Mouse (Mus musculus) kidney, embryonic 14.5 days (tissue): ENCODE results near the gene Clec16a. TPM values are rescaled to one million over a fixed set of nuclear protein-coding genes. Genes with fewer than 3 reads are reported as not detected.

Experiments used
- ATAC-seq: fragments of 200-750 bp; cut with Nextera tagmentation; 2 replicates; pipeline ENCODE4 v1.8.0; 2017; ENCODE audit warnings: moderate number of reproducible peaks, mild to moderate bottlenecking, moderate TSS enrichment, moderate library complexity; ENCODE audit not compliant: low FRiP score, low TSS enrichment
- H3K27ac ChIP-seq: fragments of 300-500 bp; sonication (generic); 2 replicates; pipeline ENCODE4 v1.5.1; 2014; ENCODE audit warnings: low read depth, mild to moderate bottlenecking, low read length, moderate library complexity, mixed read lengths
- H3K27me3 ChIP-seq: fragments of 300-500 bp; sonication (generic); 2 replicates; pipeline ENCODE4 v1.6.1; 2014; ENCODE audit warnings: mild to moderate bottlenecking, low read length; ENCODE audit not compliant: control insufficient read depth, insufficient read depth
- H3K36me3 ChIP-seq: fragments of 300-500 bp; sonication (generic); 2 replicates; pipeline ENCODE4 v1.6.1; 2014; ENCODE audit warnings: low read length, mixed read lengths; ENCODE audit not compliant: control insufficient read depth, insufficient read depth
- H3K4me1 ChIP-seq: fragments of 300-500 bp; sonication (generic); 2 replicates; pipeline ENCODE4 v1.6.1; 2014; ENCODE audit warnings: low read length, mixed read lengths; ENCODE audit not compliant: control insufficient read depth, insufficient read depth
- H3K4me2 ChIP-seq: fragments of 300-500 bp; sonication (generic); replicated peaks from 2 replicates; pipeline ENCODE4 v1.6.1; 2014; ENCODE audit warnings: low read depth, mild to moderate bottlenecking, low read length
- H3K4me3 ChIP-seq: fragments of 300-500 bp; sonication (generic); 2 replicates; pipeline ENCODE4 v1.5.1; 2014; ENCODE audit warnings: mild to moderate bottlenecking, low read length
- H3K9ac ChIP-seq: fragments of 300-500 bp; sonication (generic); 2 replicates; pipeline ENCODE4 v1.6.1; 2014; ENCODE audit warnings: low read depth, mild to moderate bottlenecking, low read length, moderate library complexity
- H3K9me3 ChIP-seq: fragments of 300-500 bp; sonication (generic); 2 replicates; pipeline ENCODE4 v1.6.1; 2016; ENCODE audit warnings: low read length; ENCODE audit not compliant: control insufficient read depth
- WGBS: fragments of 180-500 bp; shearing (Covaris S2); extraction: QIAGEN DNeasy Blood & Tissue Kit; methylation state at CpG from one replicate; pipeline ENCODE4 v1.1.7; 2014; 5-methylcytosine and 5-hydroxymethylcytosine counted together
- polyA plus RNA-seq: library from polyadenylated mRNA; unstranded; fragments of >200 nt; fragmentation: Nextera tagmentation; extraction: Ambion mirVana; gene quantifications from 2 replicates; pipeline ENCODE4 v1.2.1, GENCODE M21; 2014

Gene Clec16a
- polyA plus RNA-seq, 1 experiment from 2014 or later, result 38.4 TPM

DNA sequence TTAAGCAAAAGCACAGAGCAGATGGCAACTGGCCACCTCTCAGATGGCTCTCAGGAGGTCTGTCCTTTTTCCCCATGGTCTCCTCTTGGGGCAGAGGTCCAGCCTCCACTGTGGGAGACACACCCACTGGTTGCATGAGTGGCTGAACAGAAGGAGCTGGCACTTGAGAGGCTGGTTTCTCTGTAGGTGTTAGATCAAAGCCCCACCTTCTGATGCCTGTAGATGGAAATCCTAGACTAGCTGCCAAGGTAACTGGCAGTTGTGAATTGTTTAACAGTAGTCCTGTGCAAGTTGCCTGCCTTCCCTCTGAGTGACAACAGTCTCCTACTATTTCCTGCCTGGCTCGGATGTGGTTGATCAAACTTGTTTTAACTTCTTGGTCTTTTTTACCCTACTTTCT, 40.0 kb downstream of the Clec16a start:
- ATAC-seq, result no peak
- Histone ChIP-seq H3K4me2 (no peak overlapping the region), H3K9ac (no peak overlapping the region), H3K36me3 (peaks cover 20% of the 10 kb centered on the region; the same call in 1 of the 2 replicates), H3K9me3 (no peaks in the 10 kb centered on the region), H3K4me1 (no peaks in the 10 kb centered on the region), H3K27ac (no peak overlapping the region), H3K27me3 (no peaks in the 10 kb centered on the region), H3K4me3 (no peak overlapping the region)
- 57% methylated on average over 1 of the region's 1 CpGs for WGBS

DNA sequence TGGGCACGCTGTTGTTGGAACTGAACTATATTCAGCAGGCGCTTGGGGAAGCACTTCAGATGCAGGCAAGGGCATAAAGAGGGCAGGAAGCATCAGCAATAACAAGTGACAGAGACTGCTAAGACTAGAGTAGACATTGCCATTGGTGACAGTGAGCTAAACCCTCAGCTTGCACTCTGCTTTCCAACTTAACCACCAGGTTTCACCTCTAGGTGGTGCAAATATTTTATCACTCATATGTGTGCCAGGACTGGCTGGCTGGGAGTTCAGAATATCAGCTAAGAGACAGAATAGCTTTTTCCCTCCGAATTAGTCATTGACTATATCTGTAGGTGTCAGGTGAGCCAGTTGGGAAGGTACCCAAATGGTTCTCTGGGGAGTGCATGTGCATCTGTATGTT, 41.4 kb downstream of the Clec16a start:
- Histone ChIP-seq H3K9me3 (no peaks in the 10 kb centered on the region), H3K27ac (no peak overlapping the region), H3K4me2 (no peak overlapping the region), H3K27me3 (no peaks in the 10 kb centered on the region), H3K9ac (no peak overlapping the region), H3K36me3 (peaks cover 10% of the 10 kb centered on the region; the same call in 1 of the 2 replicates), H3K4me3 (no peak overlapping the region), H3K4me1 (no peaks in the 10 kb centered on the region)
- 85% methylated on average over 3 of the region's 3 CpGs for WGBS
- ATAC-seq, result no peak; the same call in 1 of the 2 replicates

DNA sequence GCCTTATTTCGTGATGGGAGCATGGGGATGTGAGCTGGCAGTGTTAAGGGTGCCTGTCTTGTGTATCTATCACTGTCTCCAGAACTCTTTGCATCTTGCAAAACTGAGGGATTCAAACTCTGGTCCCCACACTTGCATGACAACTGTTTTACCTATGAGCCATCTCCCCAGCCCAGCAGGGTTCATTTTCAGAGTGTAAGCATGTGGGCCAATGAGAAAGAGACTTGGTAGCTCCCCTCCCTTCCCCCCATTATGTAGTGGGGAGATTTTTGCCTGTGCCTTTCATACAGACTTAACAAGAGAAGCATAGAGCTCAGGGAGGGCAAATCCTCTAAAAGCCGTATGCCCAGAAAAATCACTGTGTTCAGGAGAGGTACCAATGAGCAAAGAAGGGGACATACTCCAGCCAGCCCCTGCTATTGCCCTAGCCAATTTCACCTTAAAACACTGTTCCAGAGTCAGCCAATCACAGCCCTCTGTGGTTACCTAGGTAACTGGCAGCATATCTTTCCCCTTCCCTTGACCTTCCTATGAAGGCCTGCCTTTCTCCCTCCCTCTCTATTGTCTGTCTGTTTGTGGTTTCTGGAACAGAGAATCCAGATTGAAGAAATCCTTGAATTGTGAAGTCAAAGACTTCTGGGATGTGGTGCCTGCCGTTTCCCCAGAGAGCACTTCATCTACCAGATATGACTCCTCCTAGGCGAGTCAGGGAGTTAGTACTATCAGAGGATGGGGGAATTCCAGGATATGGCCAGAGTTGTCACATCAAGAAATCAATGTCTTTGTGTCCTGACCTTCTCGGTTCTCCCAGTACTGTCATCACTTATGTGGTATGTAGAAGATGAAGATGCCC, 55.0 kb downstream of the Clec16a start:
- ATAC-seq, result no peak
- WGBS, result 83% methylated on average over 5 of the region's 5 CpGs

GRCm38 (mm10) chr16:10607802-10608201, 62.7 kb downstream of the Clec16a start:
- Histone ChIP-seq H3K4me3 (no peak overlapping the region), H3K36me3 (peaks cover 8% of the 10 kb centered on the region; the same call in 1 of the 2 replicates), H3K4me2 (no peak overlapping the region), H3K4me1 (no peaks in the 10 kb centered on the region), H3K27me3 (no peaks in the 10 kb centered on the region), H3K27ac (no peak overlapping the region), H3K9ac (no peak overlapping the region), H3K9me3 (no peaks in the 10 kb centered on the region)
- no peak for ATAC-seq
- 89% methylated on average over 3 of the region's 3 CpGs for WGBS

More for the DNA sequence above, 55.0 kb downstream of the Clec16a start:
- H3K27me3 ChIP-seq, result no peaks in the 10 kb centered on the region
- no peaks in the 10 kb centered on the region for H3K9me3 ChIP-seq
- no peak overlapping the region for H3K4me2 ChIP-seq
- H3K36me3 ChIP-seq, result peaks cover 4% of the 10 kb centered on the region; the same call in 1 of the 2 replicates
- no peaks in the 10 kb centered on the region for H3K4me1 ChIP-seq
- H3K27ac ChIP-seq, result no peak overlapping the region
- no peak overlapping the region for H3K9ac ChIP-seq
- no peak overlapping the region for H3K4me3 ChIP-seq

DNA sequence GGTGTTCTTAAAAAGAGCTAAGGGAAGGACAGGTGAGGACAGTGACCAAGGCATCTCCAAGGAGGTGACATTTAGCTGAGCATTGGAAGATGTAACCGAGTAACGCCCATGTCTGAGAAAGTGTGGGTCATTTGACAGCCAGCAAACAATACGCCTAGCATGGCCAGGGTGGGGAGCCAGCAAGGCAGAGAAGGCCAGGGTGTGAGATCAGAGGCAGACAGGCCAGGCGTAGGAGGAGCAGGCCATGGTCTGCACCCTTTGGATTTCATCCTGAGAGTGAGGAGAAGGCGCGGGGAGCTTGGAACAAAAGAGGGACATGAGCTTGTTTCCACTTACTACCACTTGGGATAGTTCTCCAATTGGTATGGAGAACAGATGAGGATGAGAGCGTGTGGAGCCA, 64.8 kb downstream of the Clec16a start:
- Histone ChIP-seq H3K4me2 (no peak overlapping the region), H3K4me1 (no peaks in the 10 kb centered on the region), H3K9me3 (no peaks in the 10 kb centered on the region), H3K36me3 (peaks cover 18% of the 10 kb centered on the region; the same call in 1 of the 2 replicates), H3K4me3 (no peak overlapping the region), H3K27me3 (no peaks in the 10 kb centered on the region), H3K9ac (no peak overlapping the region), H3K27ac (no peak overlapping the region)
- no peak for ATAC-seq
- 91% methylated on average over 7 of the region's 7 CpGs for WGBS

DNA sequence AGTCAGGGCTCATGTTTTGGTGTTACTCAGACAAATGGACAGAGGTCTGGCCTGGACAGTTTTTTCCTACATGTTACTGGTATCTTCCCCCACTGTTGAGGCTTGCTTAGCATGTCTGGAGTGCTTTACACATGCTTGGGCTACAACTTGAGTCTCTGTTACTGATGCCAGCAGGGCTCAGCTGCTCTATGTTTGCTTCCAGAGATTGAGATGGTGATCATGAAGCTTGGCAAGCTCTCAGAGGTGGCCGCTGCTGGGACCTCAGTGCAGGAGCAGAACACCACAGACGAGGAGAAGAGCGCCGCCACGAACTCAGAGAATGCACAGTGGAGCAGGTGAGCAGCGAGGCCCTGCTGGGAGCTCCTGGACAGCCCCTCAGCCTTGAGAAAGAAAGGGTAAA, 65.7 kb downstream of the Clec16a start:
- Histone ChIP-seq H3K9me3 (no peaks in the 10 kb centered on the region), H3K4me1 (no peaks in the 10 kb centered on the region), H3K27ac (no peak overlapping the region), H3K36me3 (peaks cover 20% of the 10 kb centered on the region; the same call in 1 of the 2 replicates), H3K4me2 (no peak overlapping the region), H3K4me3 (no peak overlapping the region), H3K9ac (no peak overlapping the region), H3K27me3 (no peaks in the 10 kb centered on the region)
- ATAC-seq, result no peak
- WGBS, result 85% methylated on average over 6 of the region's 6 CpGs

- Histone ChIP-seq H3K9ac (no peak overlapping the region), H3K27ac (no peak overlapping the region), H3K9me3 (no peaks in the 10 kb centered on the region), H3K4me3 (no peak overlapping the region), H3K27me3 (no peaks in the 10 kb centered on the region), H3K4me2 (no peak overlapping the region), H3K4me1 (no peaks in the 10 kb centered on the region), H3K36me3 (peaks cover 20% of the 10 kb centered on the region; the same call in 1 of the 2 replicates)
- ATAC-seq, result no peak
- 77% methylated on average over 4 of the region's 4 CpGs for WGBS
Observed at GRCm38 (mm10) chr16:10611306-10611705, 66.2 kb downstream of the Clec16a start.

DNA sequence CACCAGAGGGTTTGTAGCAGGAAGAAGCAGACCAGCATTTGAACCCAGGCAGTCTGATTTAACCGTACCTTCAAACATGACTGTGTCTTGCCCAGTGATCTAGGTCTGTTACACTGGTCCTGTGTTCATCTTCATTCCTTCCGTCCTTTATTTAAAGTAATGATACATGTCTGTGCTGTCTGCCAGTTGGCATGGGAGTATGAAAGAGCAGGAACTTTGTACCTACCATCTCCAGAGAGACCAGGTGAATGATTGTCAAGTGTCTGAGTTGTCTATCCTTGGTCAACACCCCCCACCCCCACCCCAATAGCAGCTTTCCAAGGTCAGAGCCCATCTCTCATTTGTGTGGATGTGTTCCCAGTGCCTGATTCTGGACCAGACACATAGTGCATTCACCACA, 68.9 kb downstream of the Clec16a start:
- ATAC-seq, result no peak
- peaks cover 20% of the 10 kb centered on the region; the same call in 1 of the 2 replicates for H3K36me3 ChIP-seq
- H3K27me3 ChIP-seq, result no peaks in the 10 kb centered on the region
- H3K9me3 ChIP-seq, result no peaks in the 10 kb centered on the region
- H3K4me2 ChIP-seq, result no peak overlapping the region
- H3K4me1 ChIP-seq, result no peaks in the 10 kb centered on the region
- no peak overlapping the region for H3K27ac ChIP-seq
- H3K4me3 ChIP-seq, result no peak overlapping the region
- no peak overlapping the region for H3K9ac ChIP-seq
- 98% methylated on average over 2 of the region's 2 CpGs for WGBS

GRCm38 (mm10) chr16:10620961-10621614, 75.9 kb downstream of the Clec16a start:
- 59% methylated on average over 6 of the region's 6 CpGs for WGBS
- H3K27ac ChIP-seq, result no peak overlapping the region
- no peak for ATAC-seq

More at GRCm38 (mm10) chr16:10620961-10621614, 75.9 kb downstream of the Clec16a start:
- Histone ChIP-seq H3K9ac (no peak overlapping the region), H3K4me3 (no peak overlapping the region), H3K27me3 (no peaks in the 10 kb centered on the region), H3K9me3 (no peaks in the 10 kb centered on the region), H3K36me3 (no peaks in the 10 kb centered on the region; the same call in 1 of the 2 replicates), H3K4me1 (no peaks in the 10 kb centered on the region), H3K4me2 (no peak overlapping the region)
